Mouse (Mus musculus) adrenal gland, postnatal 10 days (tissue): ENCODE results near the gene Cbx6. TPM values are rescaled to one million over a fixed set of nuclear protein-coding genes. Genes with fewer than 3 reads are reported as not detected.

Experiments used
- total RNA-seq, 2 experiments: library from RNA; stranded (reverse); gene quantifications; 2 replicates each; pipeline ENCODE4 v1.2.3; 2021

The Cbx6 gene
- total RNA-seq, 2 experiments from 2014 or later = 58.8 to 68.4 TPM

Other genes starting within 250 kb of the Cbx6 start
- gene Dmc1, start 229.6 kb downstream of the Cbx6 start, total RNA-seq = 1 to 10 TPM; 1.4 to 1.8 TPM
- gene Fam227a, start 175.7 kb downstream of the Cbx6 start, total RNA-seq = 1 to 10 TPM; 2.8 to 3.1 TPM
- gene Cby1, start 175.5 kb downstream of the Cbx6 start, total RNA-seq = 10 to 100 TPM; 22.7 to 26.0 TPM
- gene Tomm22, start 163.8 kb downstream of the Cbx6 start, total RNA-seq = 100 to 1,000 TPM; 143 to 156 TPM
- 10 to 100 TPM; 45.1 to 50.7 TPM for gene Josd1, start 146.8 kb downstream of the Cbx6 start, total RNA-seq
- 10 to 100 TPM; 26.7 to 30.0 TPM for gene Gtpbp1, start 143.8 kb downstream of the Cbx6 start, total RNA-seq
- 10 to 100 TPM; 68.2 to 83.6 TPM for gene Sun2, start 92.2 kb downstream of the Cbx6 start, total RNA-seq
- gene Dnal4, start 56.8 kb downstream of the Cbx6 start, total RNA-seq = 10 to 100 TPM; 16.1 to 19.5 TPM
- 1 to 10 TPM; 8.2 to 9.5 TPM for gene Nptxr, start 29.9 kb downstream of the Cbx6 start, total RNA-seq
- 1 to 10 TPM; 1.2 to 1.7 TPM for gene Npcd, start 451 bp downstream of the Cbx6 start, total RNA-seq
- gene Apobec3, start 57.0 kb upstream of the Cbx6 start, total RNA-seq = 10 to 100 TPM; 16.0 to 30.6 TPM
- 10 to 100 TPM in 1 of 2 experiments, 1 to 10 TPM in 1; 8.1 to 11.1 TPM for gene Cbx7, start 136.4 kb upstream of the Cbx6 start, total RNA-seq
- 10 to 100 TPM; 37.8 to 46.7 TPM for gene Pdgfb, start 180.3 kb upstream of the Cbx6 start, total RNA-seq